Mouse (Mus musculus): ENCODE measurements around the gene Anxa7. TPM values are rescaled to one million over a fixed set of nuclear protein-coding genes. Genes with fewer than 3 reads are reported as not detected.

The Anxa7 gene
- total RNA-seq, 1 experiment from 2014 or later, result 84.7 TPM

DNA sequence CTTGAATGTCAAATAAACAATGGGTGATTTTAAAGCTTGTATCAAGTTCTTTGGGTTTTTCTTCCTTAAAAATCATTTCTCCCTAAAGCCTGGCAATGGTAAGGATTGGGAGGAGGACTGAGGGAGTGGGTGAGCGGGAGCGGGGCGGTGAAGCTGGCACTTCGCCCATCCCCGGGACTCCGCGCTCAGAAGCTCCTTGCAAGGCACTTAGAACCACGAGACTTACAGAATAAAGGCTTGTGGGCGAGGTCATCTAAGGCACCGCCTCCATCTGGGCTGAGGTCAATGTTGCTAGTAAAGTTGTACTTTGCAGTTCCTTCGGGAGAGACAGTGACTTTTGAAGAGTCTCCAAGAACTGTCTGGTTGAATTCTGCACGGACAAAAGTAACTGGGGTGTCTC lies 32.7 kb downstream of the Anxa7 start:
- ATAC-seq (ENCODE audit: extremely low read depth, insufficient number of reproducible peaks, low FRiP score, poor library complexity, severe bottlenecking), result no peak

DNA sequence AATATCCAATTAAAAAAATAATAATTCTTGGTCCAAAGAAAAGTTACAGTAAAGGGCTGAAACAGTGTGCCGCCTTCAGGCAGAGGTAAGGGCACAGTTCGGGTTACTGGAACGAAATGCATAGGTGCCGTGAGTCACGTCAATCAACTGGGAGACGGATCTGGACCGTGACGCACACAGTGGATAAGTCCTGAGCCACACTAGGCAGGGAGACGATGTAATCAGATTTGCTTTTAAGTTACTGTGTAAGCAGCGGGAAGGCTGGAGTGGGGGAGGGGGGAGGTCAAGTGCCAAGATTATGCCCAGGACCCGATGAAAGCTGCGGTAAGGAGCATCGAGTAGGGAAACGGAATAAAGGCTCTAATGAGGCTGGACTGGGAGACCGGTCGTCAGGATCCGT lies 37.7 kb downstream of the Anxa7 start:
- ATAC-seq (ENCODE audit: extremely low read depth, insufficient number of reproducible peaks, low FRiP score, poor library complexity, severe bottlenecking), result no peak

DNA sequence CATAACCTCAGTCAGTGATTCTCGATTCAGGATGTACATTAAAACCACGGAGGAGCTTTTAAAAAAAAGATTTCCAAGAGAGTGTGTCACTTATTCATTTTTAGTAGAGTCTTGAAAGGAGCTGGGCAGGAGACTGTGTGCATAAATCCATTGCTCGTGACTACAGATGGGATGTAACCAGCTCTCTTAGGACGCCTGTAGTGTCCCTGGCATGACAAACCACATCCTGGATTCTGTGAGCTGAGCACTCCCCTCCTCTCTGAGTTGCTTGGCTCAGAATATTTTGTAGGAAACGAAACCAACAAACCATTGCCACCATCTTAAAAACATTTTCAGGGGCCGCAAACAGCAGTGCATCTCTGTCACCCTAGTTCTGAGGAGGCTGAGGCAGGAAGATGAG lies 43.0 kb downstream of the Anxa7 start:
- no peak for ATAC-seq (ENCODE audit: extremely low read depth, insufficient number of reproducible peaks, low FRiP score, poor library complexity, severe bottlenecking)

DNA sequence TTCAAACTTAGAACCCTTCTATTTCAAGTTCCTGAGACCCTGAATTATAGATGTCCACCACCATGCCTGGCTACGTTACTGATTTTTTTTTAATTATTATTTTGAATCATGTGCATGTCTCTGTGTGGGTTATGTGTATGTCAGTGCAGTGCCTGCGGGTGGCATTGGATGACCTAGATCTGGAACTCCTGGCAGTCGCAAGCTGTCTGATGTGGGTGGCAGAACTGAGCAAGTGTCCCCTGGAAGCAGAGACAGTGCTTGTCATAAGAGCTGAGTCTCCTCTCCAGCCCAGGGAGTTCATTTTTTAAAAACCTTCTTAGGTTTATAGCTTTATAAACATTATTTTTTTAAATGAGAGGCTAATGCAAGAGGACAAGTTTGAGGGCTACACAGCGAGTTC lies 47.5 kb downstream of the Anxa7 start:
- no peak for ATAC-seq (ENCODE audit: extremely low read depth, insufficient number of reproducible peaks, low FRiP score, poor library complexity, severe bottlenecking)

DNA sequence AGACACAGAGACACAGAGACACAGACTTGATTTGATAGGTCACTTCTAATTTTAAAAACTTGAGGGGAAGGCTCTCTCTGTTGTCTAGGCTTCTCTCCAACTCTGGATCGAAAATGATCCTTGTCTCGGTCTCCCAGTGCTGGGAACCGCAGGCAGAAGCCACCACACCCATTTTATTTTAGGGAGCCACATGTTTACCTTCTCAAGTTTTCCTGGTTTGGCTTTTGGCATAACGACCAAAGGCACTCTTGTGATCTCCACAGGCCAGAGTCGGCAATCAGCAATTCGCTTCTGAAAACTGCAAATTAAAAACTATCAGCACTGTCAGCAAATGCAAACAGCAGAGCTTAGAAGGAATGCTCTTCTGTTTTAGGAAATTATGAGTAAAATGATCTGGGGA lies 48.2 kb downstream of the Anxa7 start:
- no peak for ATAC-seq (ENCODE audit: extremely low read depth, insufficient number of reproducible peaks, low FRiP score, poor library complexity, severe bottlenecking)

DNA sequence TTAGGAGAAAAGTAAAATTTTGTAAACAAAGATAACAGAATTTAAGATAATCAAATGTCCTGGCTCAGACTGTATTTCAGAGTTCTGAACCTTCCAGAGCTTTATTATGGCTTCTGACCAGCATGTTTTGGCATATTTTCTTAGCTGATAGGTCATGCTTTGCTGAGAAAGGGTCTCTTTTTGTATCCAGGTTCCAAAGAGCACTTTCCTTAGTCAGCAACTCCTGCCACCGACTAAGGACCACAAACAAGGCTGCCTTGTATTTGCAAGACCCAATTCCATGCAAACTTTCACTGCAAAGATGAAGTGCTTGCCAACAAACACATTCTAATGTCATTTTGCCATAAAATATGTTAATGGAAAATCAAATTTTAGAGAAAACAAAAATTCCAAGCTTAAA lies 50.1 kb downstream of the Anxa7 start:
- ATAC-seq (ENCODE audit: extremely low read depth, insufficient number of reproducible peaks, low FRiP score, poor library complexity, severe bottlenecking), result no peak

DNA sequence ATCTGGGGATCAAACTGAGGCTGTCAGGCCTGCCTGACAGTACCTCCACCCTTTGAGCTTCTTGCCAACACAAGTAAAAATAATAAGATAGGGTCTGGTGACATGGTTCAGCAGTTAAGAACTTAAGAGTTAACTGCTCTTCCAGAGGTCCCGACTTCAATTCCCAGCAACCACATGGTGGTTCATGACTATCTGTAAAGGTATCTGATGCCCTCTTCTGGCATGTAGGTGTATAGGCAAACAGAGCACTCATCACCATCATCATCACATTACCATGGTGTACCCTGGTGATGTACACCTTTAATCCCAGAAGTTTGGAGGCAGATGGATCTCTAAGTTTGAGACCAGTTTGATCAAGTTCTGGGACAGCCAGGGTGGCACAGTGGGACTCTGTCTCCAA lies 51.3 kb downstream of the Anxa7 start:
- ATAC-seq (ENCODE audit: extremely low read depth, insufficient number of reproducible peaks, low FRiP score, poor library complexity, severe bottlenecking), result no peak

DNA sequence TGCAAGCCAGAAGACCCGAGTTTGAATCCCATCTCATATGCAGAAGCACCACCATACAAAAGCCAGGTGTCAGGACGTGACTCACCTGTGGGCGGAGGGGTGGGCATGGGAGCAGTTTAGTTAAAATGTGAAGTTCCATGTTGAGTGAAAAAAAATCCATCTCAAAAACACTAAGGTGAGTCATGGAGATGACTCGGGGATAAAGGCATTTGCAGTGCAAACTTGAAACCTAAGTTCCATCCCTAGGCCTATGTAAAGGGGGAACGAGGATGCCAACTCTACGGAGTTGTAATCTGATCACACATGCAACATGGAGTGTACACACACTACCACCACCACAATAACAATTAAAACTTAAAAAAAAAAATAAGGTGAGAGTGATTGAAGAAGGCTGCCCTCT lies 56.9 kb downstream of the Anxa7 start:
- ATAC-seq (ENCODE audit: extremely low read depth, insufficient number of reproducible peaks, low FRiP score, poor library complexity, severe bottlenecking), result no peak

DNA sequence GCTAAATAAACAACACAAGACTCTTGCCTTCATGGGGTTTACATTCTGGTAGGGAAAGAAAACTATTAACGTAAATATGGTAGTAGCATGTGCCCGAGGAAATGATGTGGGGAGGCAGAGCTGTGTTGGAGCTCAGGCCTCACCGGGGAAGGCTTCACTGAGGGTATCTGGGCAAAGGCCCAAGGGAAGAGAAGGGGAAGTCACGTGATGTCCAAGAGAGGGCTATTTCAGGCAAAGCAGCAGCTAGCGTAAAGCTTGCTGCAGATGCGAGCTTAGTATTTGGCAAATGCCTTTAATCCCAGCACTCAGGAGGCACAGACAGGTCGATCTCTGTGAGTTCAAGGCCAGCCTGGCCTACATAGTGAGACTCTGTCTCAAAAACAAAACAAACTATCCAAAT lies 57.7 kb downstream of the Anxa7 start:
- ATAC-seq (ENCODE audit: extremely low read depth, insufficient number of reproducible peaks, low FRiP score, poor library complexity, severe bottlenecking), result no peak

Other genes starting within 250 kb of the Anxa7 start
- not detected in 2 replicates for gene Kcnk16, start 210.9 kb downstream of the Anxa7 start, total RNA-seq (2017)
- 9.5 and 12.1 TPM in 2 replicates for gene Nudt13, start 185.4 kb downstream of the Anxa7 start, total RNA-seq (2017)
- gene Ecd, start 132.0 kb downstream of the Anxa7 start, total RNA-seq (2017), result 35.0 and 35.8 TPM in 2 replicates
- 58.0 and 59.8 TPM in 2 replicates for gene Fam149b, start 132.0 kb downstream of the Anxa7 start, total RNA-seq (2017)
- gene Dnajc9, start 91.2 kb downstream of the Anxa7 start, total RNA-seq (2017), result 179 and 180 TPM in 2 replicates
- gene Mrps16, start 86.5 kb downstream of the Anxa7 start, total RNA-seq (2017), result 23.1 and 30.7 TPM in 2 replicates
- gene Cfap70, start 27.9 kb downstream of the Anxa7 start, total RNA-seq (2017), result not detected in 2 replicates
- 2.9 and 3.7 TPM in 2 replicates for gene Mss51, start 16.8 kb upstream of the Anxa7 start, total RNA-seq (2017)
- 88.2 and 88.3 TPM in 2 replicates for gene Ppp3cb, start 66.4 kb upstream of the Anxa7 start, total RNA-seq (2017)
- 3.2 and 4.5 TPM in 2 replicates for gene Usp54, start 160.9 kb upstream of the Anxa7 start, total RNA-seq (2017)
- gene Myoz1, start 176.4 kb upstream of the Anxa7 start, total RNA-seq (2017), result not detected in 2 replicates
- gene Synpo2l, start 188.2 kb upstream of the Anxa7 start, total RNA-seq (2017), result 0.12 TPM in 1 of 2 replicates, not detected in the other
- gene Sec24c, start 194.2 kb upstream of the Anxa7 start, total RNA-seq (2017), result 188 and 209 TPM in 2 replicates
- gene Fut11, start 214.8 kb upstream of the Anxa7 start, total RNA-seq (2017), result 5.6 and 5.7 TPM in 2 replicates
- gene Chchd1, start 222.9 kb upstream of the Anxa7 start, total RNA-seq (2017), result 43.1 and 47.8 TPM in 2 replicates
- 97.9 and 103 TPM in 2 replicates for gene Zswim8, start 227.4 kb upstream of the Anxa7 start, total RNA-seq (2017)